Mouse (Mus musculus) gastrocnemius, postnatal 25 days (tissue): ENCODE measurements around the gene Fgf23. TPM values are rescaled to one million over a fixed set of nuclear protein-coding genes. Genes with fewer than 3 reads are reported as not detected.

Experiments used
- DNase-seq: peaks from one replicate; pipeline ENCODE4 v3.0.0; 2022
- total RNA-seq, 2 experiments: library from RNA; stranded (reverse); gene quantifications; 1 replicate in 1 of 2; 2 replicates in 1 of 2; pipeline ENCODE4 v1.2.3; 2021

The Fgf23 gene
- total RNA-seq, 2 experiments from 2014 or later, result not detected

GRCm38 (mm10) chr6:127114753-127115456 is 42.2 kb downstream of the Fgf23 start:
- DNase-seq, result no peak

GRCm38 (mm10) chr6:127122221-127122806 is 49.6 kb downstream of the Fgf23 start:
- no peak for DNase-seq

- no peak for DNase-seq
These were observed 50.3 kb downstream of the Fgf23 start for GRCm38 (mm10) chr6:127122996-127123395.

GRCm38 (mm10) chr6:127123506-127123905 is 50.8 kb downstream of the Fgf23 start:
- DNase-seq, result no peak

GRCm38 (mm10) chr6:127129659-127130058 is 57.0 kb downstream of the Fgf23 start:
- no peak for DNase-seq

GRCm38 (mm10) chr6:127130377-127130776 is 57.7 kb downstream of the Fgf23 start:
- DNase-seq, result no peak

Other genes with a start within 250 kb of the Fgf23 start
- 100 to 1,000 TPM; 327 to 356 TPM for gene Ndufa9, start 223.8 kb upstream of the Fgf23 start, total RNA-seq
- not detected for gene Akap3, start 219.8 kb upstream of the Fgf23 start, total RNA-seq
- not detected for gene Dyrk4, start 151.1 kb upstream of the Fgf23 start, total RNA-seq
- under 1 TPM; 0.74 to 0.78 TPM for gene Rad51ap1, start 133.3 kb upstream of the Fgf23 start, total RNA-seq
- gene D6Wsu163e, start 132.9 kb upstream of the Fgf23 start, total RNA-seq, result 1 to 10 TPM; 9.0 to 9.4 TPM
- 1 to 10 TPM; 3.8 to 5.8 TPM for gene Fgf6, start 57.3 kb upstream of the Fgf23 start, total RNA-seq
- 10 to 100 TPM; 40.9 to 48.8 TPM for gene Tigar, start 36.7 kb downstream of the Fgf23 start, total RNA-seq
- 10 to 100 TPM; 17.1 to 35.7 TPM for gene Ccnd2, start 79.3 kb downstream of the Fgf23 start, total RNA-seq